Mouse (Mus musculus): ENCODE results near the gene Dnajc24.
A peak's percentile ranks its signal among the peaks of the same experiment; 100 is the strongest.

Gene Dnajc24

DNA sequence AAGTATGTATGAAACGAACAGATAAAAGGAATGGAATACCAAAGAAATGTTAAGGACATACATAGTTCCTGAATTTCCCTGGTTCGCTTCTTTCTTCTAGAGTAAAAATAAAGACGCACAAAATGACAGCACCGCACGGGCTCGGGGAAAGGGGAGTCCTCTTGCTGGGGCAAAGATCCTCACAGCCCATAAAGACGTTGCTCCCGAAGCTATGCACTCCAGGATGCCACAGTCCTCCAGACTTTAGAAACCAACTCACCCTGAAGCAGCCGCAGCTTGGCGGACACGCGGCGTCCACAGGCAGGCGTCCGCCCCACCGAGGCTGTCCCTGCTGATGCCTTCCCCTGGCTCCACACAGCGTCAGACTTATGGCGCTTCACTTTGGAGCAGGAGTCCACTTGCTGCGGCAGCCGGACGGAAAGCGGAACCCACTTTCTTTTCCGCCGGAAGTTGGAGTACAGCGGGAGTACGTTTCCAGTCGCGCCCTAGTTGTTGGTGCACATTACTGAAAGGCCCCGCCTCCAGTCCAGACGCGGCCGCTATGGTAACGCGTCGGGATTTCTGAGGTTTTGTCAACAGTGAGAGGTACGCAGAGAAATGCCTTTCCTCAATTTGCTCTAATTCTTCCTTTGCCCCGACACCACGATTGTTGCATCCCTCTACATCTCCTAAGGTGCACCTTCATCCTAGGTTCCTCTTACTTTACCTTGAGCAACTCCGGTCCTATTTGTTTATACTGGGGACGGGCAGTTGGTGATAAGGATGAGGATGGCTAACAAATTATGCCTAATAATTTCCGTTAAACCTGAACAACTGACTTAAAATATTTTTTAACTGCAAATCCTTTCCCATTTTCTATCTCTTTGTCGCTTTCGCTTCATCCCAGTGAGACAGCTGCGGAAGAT is at the start of gene Dnajc24:
Gene Dnajc24 (minus strand): TSS at position 715 of the 905 bp plus-strand sequence.
- peak; percentile 92 for DNase-seq (ENCODE audit: extremely low spot score, low spot score)

GRCm38 (mm10) chr2:106046686-106047085 is 43.3 kb upstream of the Dnajc24 start:
- no peak for DNase-seq (ENCODE audit: extremely low spot score, low spot score)

GRCm38 (mm10) chr2:106042495-106042894 is 39.1 kb upstream of the Dnajc24 start:
- no peak for DNase-seq (ENCODE audit: extremely low spot score, low spot score)

DNA sequence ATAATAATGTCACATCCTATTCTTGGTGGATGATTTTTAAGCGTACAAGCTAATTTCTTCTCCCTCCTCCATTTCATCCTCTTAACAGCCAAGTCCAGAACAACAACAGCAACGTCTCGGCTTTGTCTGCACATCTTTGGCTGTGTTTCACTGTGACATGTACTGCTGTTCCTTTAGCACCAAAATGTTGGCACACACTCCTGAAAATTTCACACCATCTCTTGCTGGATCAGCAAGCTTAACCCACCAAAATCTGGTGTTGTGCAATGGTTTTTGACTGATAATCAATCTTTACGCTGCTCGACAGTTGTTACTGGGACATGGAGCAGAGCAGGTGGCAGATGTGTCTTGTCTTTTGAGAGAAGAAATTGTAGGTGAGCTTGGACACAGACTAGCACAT is 38.6 kb upstream of the Dnajc24 start:
- DNase-seq (ENCODE audit: extremely low spot score, low spot score): no peak

DNA sequence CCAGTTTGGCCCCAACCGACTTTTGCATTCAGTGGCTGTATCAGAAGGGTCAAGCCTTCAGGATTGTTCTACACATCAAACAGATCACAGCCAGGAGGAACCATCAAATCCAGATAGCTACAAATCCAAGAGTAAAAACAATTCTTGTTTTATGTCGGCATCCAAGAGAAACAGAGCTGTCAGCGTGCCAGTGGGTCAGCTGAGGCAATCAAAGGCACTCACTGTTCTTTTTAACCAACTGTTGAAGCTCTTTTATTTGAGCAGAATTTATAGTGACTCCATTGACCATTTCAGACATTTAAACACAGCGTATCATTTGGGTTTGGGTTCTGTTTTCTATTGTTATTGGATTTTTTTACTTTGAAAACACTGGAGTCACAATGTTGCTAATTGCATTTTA is 34.9 kb upstream of the Dnajc24 start:
- no peak for DNase-seq (ENCODE audit: extremely low spot score, low spot score)

DNA sequence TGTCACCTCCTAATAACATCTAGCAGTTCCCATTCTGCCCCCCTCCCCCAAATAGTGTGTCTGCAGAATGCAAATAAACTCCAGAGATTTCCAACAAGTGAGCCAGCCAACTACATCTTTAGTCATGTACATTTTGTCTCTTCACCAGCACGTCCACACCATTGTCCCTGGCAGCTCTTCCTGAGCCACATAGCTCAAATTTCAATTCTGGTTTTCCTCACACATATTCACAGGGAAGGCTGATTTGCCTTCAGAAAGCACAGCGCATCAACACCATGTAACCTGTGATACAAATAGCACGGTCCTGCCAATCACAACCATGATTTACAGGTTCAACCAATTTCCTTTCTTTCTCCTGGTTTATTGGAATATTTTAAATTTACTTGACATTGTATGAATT is 21.5 kb upstream of the Dnajc24 start:
- no peak for DNase-seq (ENCODE audit: extremely low spot score, low spot score)

- DNase-seq (ENCODE audit: extremely low spot score, low spot score): no peak
These were observed 5.1 kb upstream of the Dnajc24 start for GRCm38 (mm10) chr2:106008415-106008814.

DNA sequence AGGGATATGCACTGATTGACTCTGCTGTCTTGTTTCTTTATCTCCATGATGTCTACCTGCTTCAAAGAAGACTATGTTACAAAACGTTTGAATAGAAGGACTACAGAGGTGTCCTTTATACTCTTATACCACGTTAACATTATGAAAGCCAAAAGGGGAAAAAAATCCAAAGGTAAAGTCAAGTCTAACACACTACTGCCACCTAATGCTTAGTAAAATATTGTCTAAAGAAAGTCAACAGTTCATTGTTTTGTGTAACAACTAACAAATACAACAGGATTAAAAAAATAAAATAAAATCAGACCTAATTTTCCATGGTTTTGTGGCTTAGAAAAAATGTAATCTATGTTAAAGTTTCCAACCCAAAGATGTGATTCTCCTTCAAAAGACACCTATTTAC is 15.3 kb downstream of the Dnajc24 start:
- DNase-seq (ENCODE audit: extremely low spot score, low spot score): no peak

DNA sequence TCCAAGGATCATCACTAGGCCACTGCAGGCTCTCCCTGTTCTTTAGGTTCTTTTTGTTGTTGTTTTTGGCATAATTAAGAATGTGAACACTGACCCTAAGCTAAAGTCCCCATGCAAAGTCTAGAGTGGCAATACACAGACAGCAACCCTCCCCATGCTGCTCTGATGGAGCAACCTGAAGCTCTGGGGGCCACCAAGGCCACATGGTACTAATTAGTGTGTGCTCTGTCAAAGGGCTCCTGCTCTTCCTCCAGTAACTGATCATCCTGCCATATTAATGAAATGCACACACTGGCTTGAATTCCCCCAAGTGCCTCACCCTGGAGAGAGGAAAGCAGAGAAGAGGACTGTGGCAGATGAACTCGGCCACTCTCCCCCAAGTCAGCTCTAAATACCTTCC is 16.2 kb downstream of the Dnajc24 start:
- DNase-seq (ENCODE audit: extremely low spot score, low spot score): peak; percentile 17

DNA sequence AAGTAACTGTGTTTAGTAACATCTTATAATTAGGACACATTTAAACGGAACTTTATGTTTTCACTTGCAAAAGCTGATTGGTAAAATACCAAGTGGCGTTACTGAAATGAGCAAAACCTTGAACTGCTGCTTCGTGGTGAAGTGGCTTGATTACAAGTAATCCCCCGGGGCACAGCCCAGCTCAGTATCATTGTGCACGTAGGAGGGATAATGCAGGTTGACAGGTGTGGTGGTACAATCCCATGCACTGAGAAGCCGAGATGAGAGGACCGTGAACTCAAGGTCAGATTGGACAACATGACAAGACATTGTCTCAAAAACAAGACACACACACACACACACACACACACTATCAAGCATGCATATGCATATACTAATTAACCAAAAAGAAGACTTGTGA is 18.1 kb downstream of the Dnajc24 start:
- no peak for DNase-seq (ENCODE audit: extremely low spot score, low spot score)

DNA sequence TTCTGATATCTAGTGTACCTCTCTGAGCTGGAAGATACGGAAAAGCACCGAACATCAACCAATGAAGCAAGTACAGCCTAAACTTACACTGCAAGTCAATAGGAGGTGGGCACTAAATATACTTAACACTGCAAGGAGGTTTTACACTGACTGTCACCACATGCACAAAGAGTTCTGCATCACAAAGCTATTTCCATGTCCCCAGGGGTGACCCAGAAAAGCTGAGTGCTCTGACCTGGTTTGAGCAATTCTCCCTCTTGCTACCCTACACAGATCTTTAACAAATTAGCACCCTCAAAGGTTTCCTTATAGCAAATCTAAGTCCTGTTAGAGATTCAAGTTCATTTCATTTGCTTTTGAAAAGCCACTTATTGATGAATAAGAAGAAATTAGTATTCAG is 25.3 kb downstream of the Dnajc24 start:
- no peak for DNase-seq (ENCODE audit: extremely low spot score, low spot score)

DNA sequence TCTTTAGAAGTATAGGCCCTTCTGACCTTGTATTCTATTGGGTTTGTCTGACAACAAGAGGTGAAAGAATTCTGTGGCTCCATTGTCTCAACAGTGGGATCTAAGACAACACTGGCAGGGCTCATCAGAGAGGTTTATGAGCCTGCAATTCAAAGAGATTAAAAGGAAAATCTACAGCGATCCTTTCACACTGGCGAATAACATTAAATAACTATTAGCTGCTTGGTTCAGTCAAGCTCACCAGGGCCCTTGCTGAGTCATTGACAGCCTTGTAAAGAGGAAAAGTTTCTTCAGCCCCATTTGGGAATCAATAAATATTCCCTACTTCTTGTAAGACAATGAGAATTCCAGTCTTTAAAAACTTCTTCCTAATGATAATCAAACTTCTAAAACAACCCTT is 29.4 kb downstream of the Dnajc24 start:
- no peak for DNase-seq (ENCODE audit: extremely low spot score, low spot score)

GRCm38 (mm10) chr2:105963447-105963846 is 39.9 kb downstream of the Dnajc24 start:
- no peak for DNase-seq (ENCODE audit: extremely low spot score, low spot score)

- no peak for DNase-seq (ENCODE audit: extremely low spot score, low spot score)
These were observed 49.5 kb downstream of the Dnajc24 start for GRCm38 (mm10) chr2:105953862-105954261.

- DNase-seq (ENCODE audit: extremely low spot score, low spot score): no peak
These were observed 51.9 kb downstream of the Dnajc24 start for GRCm38 (mm10) chr2:105951350-105951940.

- no peak for DNase-seq (ENCODE audit: extremely low spot score, low spot score)
These were observed 53.2 kb downstream of the Dnajc24 start for GRCm38 (mm10) chr2:105950131-105950530.

DNA sequence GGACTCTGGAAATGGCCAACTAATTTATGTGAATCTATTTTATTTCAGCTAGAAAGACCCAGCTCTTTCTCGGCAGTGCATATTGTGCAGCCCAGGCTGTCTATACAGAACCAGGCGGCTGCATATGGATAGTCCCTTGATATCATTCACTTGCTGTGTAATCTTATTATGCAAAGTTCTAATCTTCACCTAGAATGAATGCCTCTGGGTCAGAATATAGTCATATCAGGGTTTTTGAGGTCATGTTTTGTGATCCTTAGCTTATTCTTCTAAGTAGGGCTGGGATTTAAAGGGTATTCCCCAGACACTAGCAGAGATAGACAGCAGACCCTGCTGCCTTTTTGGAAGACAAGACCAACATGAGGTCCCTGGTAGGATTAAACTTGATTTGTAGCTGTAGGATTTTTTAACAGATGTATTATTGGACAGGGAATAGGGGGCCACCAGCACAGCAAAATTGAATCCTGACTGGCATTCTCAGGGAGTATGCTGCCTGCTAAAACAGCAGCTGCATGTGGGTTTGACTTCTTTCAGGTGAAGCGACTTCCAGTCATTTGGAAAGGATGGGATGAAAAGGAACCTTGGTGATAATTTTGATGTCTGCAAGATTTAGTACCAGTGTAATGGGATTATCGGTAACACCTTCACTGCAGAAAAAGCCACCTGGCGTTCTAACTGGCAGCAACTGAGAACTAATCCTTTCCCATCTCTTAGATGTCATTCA is 85.6 kb downstream of the Dnajc24 start:
- no peak for DNase-seq (ENCODE audit: extremely low spot score, low spot score)
